Mouse (Mus musculus): ENCODE measurements around the gene 0610037L13Rik. TPM values are rescaled to one million over a fixed set of nuclear protein-coding genes. Genes with fewer than 3 reads are reported as not detected.
A peak's percentile ranks its signal among the peaks of the same experiment; 100 is the strongest.

The 0610037L13Rik gene
- polyA plus RNA-seq, 1 experiment from 2014 or later: 105 TPM

- H3K4me2 ChIP-seq (replicated peaks): peak overlapping the region; percentile 85
- H3K27ac ChIP-seq: no peak overlapping the region
- peaks cover 13% of the 10 kb centered on the region; the same call in 1 of the 2 replicates for H3K4me1 ChIP-seq
- no peak overlapping the region for H3K9ac ChIP-seq
- no peak for ATAC-seq (ENCODE audit: low FRiP score, low read depth)
- H3K9me3 ChIP-seq: no peaks in the 10 kb centered on the region
- WGBS: 54% methylated on average over 4 of the region's 4 CpGs
- H3K27me3 ChIP-seq (replicated peaks): no peaks in the 10 kb centered on the region
- H3K4me3 ChIP-seq: no peak overlapping the region
- no peaks in the 10 kb centered on the region for H3K36me3 ChIP-seq
These were observed 32.3 kb downstream of the 0610037L13Rik start for GRCm38 (mm10) chr4:107921952-107922351.

- 2% methylated on average over 35 of the region's 38 CpGs for WGBS
These were observed 33.7 kb downstream of the 0610037L13Rik start, which contains the start of gene Cpt2 for GRCm38 (mm10) chr4:107923145-107923802. Cpt2 (minus strand) TSS chr4:107923610.

GRCm38 (mm10) chr4:107923803-107924194 lies 34.2 kb downstream of the 0610037L13Rik start:
- H3K36me3 ChIP-seq: no peaks in the 10 kb centered on the region
- H3K27me3 ChIP-seq (replicated peaks): no peaks in the 10 kb centered on the region
- no peaks in the 10 kb centered on the region for H3K9me3 ChIP-seq
- no peak overlapping the region for H3K9ac ChIP-seq
- peak; percentile 42 for ATAC-seq (ENCODE audit: low FRiP score, low read depth)
- peaks cover 13% of the 10 kb centered on the region; the same call in 1 of the 2 replicates for H3K4me1 ChIP-seq
- peak overlapping the region; percentile 69 for H3K4me3 ChIP-seq
- H3K27ac ChIP-seq: no peak overlapping the region
- WGBS: 46% methylated on average over 7 of the region's 7 CpGs
- peak overlapping the region; percentile 85 for H3K4me2 ChIP-seq (replicated peaks)

More at GRCm38 (mm10) chr4:107923145-107923802, 33.7 kb downstream of the 0610037L13Rik start, which contains the start of gene Cpt2:
- Histone ChIP-seq H3K9me3 (no peaks in the 10 kb centered on the region), H3K4me3 (peak within 1 kb of the TSS; percentile 69), H3K9ac (peak within 1 kb of the TSS; percentile 74), H3K36me3 (no peaks in the 10 kb centered on the region), H3K27me3 (replicated peaks) (no peaks in the 10 kb centered on the region), H3K4me1 (peaks cover 13% of the 10 kb centered on the region; the same call in 1 of the 2 replicates), H3K4me2 (replicated peaks) (peak within 1 kb of the TSS; percentile 85), H3K27ac (no peak within 1 kb of the TSS)
- ATAC-seq (ENCODE audit: low FRiP score, low read depth): peak; percentile 93

GRCm38 (mm10) chr4:107928269-107928668 lies 38.7 kb downstream of the 0610037L13Rik start:
- H3K9me3 ChIP-seq: no peaks in the 10 kb centered on the region
- H3K27me3 ChIP-seq (replicated peaks): no peaks in the 10 kb centered on the region
- 67% methylated on average over 2 of the region's 2 CpGs for WGBS
- no peak overlapping the region for H3K27ac ChIP-seq
- H3K9ac ChIP-seq: no peak overlapping the region
- no peak for ATAC-seq (ENCODE audit: low FRiP score, low read depth)
- no peaks in the 10 kb centered on the region for H3K36me3 ChIP-seq
- no peak overlapping the region for H3K4me2 ChIP-seq (replicated peaks)
- H3K4me3 ChIP-seq: no peak overlapping the region
- no peaks in the 10 kb centered on the region for H3K4me1 ChIP-seq

GRCm38 (mm10) chr4:107928726-107929125 lies 39.1 kb downstream of the 0610037L13Rik start:
- no peaks in the 10 kb centered on the region for H3K27me3 ChIP-seq (replicated peaks)
- ATAC-seq (ENCODE audit: low FRiP score, low read depth): no peak
- H3K4me3 ChIP-seq: no peak overlapping the region
- H3K9ac ChIP-seq: no peak overlapping the region
- H3K9me3 ChIP-seq: no peaks in the 10 kb centered on the region
- H3K27ac ChIP-seq: no peak overlapping the region
- H3K4me2 ChIP-seq (replicated peaks): no peak overlapping the region
- H3K4me1 ChIP-seq: no peaks in the 10 kb centered on the region
- 91% methylated on average over 2 of the region's 2 CpGs for WGBS
- no peaks in the 10 kb centered on the region for H3K36me3 ChIP-seq

DNA sequence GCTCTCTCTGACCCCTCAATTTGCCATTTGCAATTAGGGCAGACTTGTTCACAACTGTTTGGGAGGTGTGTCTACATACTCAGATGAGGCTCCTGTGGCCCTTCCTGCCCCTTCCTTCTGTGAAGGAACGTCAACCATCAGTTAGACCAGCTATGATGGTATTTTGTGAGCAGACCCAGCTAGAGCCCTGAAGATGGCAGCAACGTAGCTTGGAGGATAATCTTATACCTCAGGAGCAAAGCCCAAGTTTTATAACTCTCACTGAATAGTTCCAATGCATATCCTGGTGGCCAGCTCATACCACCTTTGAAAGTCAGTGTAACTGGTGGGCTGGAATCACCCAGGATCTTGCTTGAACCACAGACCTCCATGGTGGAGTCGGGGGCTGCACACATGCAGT lies 41.8 kb downstream of the 0610037L13Rik start:
- Histone ChIP-seq H3K4me1 (no peaks in the 10 kb centered on the region), H3K4me3 (no peak overlapping the region), H3K4me2 (replicated peaks) (no peak overlapping the region), H3K9ac (no peak overlapping the region), H3K27ac (no peak overlapping the region), H3K27me3 (replicated peaks) (no peaks in the 10 kb centered on the region), H3K9me3 (no peaks in the 10 kb centered on the region), H3K36me3 (no peaks in the 10 kb centered on the region)
- WGBS: 77% methylated on average over 3 of the region's 3 CpGs
- no peak for ATAC-seq (ENCODE audit: low FRiP score, low read depth)

- Histone ChIP-seq H3K4me2 (replicated peaks) (no peak overlapping the region), H3K4me3 (no peak overlapping the region), H3K27ac (no peak overlapping the region), H3K9ac (no peak overlapping the region), H3K27me3 (replicated peaks) (no peaks in the 10 kb centered on the region), H3K4me1 (no peaks in the 10 kb centered on the region), H3K9me3 (no peaks in the 10 kb centered on the region), H3K36me3 (no peaks in the 10 kb centered on the region)
- ATAC-seq (ENCODE audit: low FRiP score, low read depth): no peak
- WGBS: 80% methylated on average over 8 of the region's 8 CpGs
These were observed 43.6 kb downstream of the 0610037L13Rik start for GRCm38 (mm10) chr4:107933239-107933638.

GRCm38 (mm10) chr4:107935254-107935653 lies 45.6 kb downstream of the 0610037L13Rik start:
- no peak overlapping the region for H3K4me3 ChIP-seq
- no peak for ATAC-seq (ENCODE audit: low FRiP score, low read depth)
- H3K27me3 ChIP-seq (replicated peaks): no peaks in the 10 kb centered on the region
- H3K4me1 ChIP-seq: no peaks in the 10 kb centered on the region
- H3K4me2 ChIP-seq (replicated peaks): no peak overlapping the region
- no peak overlapping the region for H3K9ac ChIP-seq
- H3K36me3 ChIP-seq: no peaks in the 10 kb centered on the region
- no peak overlapping the region for H3K27ac ChIP-seq
- H3K9me3 ChIP-seq: no peaks in the 10 kb centered on the region
- 59% methylated on average over 3 of the region's 3 CpGs for WGBS

DNA sequence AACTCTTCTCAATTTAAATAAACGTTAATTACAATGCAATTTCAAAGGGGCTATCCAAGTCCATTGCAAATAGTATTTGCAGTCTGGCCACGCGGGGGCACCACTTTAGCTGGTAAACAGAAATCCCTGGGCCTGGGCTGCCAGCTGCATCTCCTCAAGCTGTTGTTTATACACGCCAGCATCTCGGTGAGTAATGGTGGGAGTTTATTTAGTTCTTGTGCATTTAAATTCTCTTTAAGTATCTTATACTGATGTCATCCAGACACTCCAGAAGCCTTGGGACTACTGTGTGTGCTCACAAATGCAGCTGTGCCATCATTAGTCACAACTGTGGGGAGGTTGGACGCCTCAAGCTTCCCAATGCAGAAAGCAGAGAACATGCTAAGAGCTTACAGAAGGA lies 47.7 kb downstream of the 0610037L13Rik start:
- no peaks in the 10 kb centered on the region for H3K27me3 ChIP-seq (replicated peaks)
- H3K4me2 ChIP-seq (replicated peaks): no peak overlapping the region
- no peak overlapping the region for H3K27ac ChIP-seq
- H3K9me3 ChIP-seq: no peaks in the 10 kb centered on the region
- no peaks in the 10 kb centered on the region for H3K4me1 ChIP-seq
- WGBS: 32% methylated on average over 6 of the region's 6 CpGs
- H3K4me3 ChIP-seq: no peak overlapping the region
- H3K36me3 ChIP-seq: no peaks in the 10 kb centered on the region
- no peak for ATAC-seq (ENCODE audit: low FRiP score, low read depth)
- no peak overlapping the region for H3K9ac ChIP-seq

DNA sequence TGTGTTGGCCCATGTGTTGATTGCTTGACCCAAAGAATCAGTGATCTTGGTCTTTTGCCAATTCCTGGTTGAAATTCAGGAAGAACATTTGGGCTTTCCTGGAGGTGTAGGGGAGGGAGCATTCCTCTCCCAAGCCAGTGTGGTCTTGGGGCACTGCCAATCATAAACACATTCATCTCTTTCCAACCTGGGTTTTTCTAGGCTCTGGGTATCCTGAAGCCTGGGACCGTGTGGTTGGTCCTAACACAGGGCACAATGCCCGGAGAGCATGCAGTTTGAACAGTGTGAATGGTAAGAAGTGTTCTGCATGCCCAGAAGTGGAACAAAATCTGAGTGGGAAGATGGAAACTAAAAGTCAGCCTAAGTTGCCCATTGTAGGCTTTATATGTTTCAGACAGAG lies 48.5 kb downstream of the 0610037L13Rik start:
- no peaks in the 10 kb centered on the region for H3K27me3 ChIP-seq (replicated peaks)
- no peaks in the 10 kb centered on the region for H3K4me1 ChIP-seq
- H3K9ac ChIP-seq: no peak overlapping the region
- WGBS: 89% methylated on average over 2 of the region's 2 CpGs
- H3K4me2 ChIP-seq (replicated peaks): no peak overlapping the region
- H3K36me3 ChIP-seq: no peaks in the 10 kb centered on the region
- no peak overlapping the region for H3K27ac ChIP-seq
- H3K9me3 ChIP-seq: no peaks in the 10 kb centered on the region
- no peak for ATAC-seq (ENCODE audit: low FRiP score, low read depth)
- no peak overlapping the region for H3K4me3 ChIP-seq

- Histone ChIP-seq H3K4me3 (no peak overlapping the region), H3K27ac (no peak overlapping the region), H3K27me3 (replicated peaks) (no peaks in the 10 kb centered on the region), H3K4me1 (no peaks in the 10 kb centered on the region), H3K36me3 (no peaks in the 10 kb centered on the region), H3K4me2 (replicated peaks) (no peak overlapping the region), H3K9ac (no peak overlapping the region), H3K9me3 (no peaks in the 10 kb centered on the region)
- WGBS: 93% methylated on average over 7 of the region's 7 CpGs
- ATAC-seq (ENCODE audit: low FRiP score, low read depth): no peak
These were observed 53.1 kb downstream of the 0610037L13Rik start for GRCm38 (mm10) chr4:107942741-107943140.

DNA sequence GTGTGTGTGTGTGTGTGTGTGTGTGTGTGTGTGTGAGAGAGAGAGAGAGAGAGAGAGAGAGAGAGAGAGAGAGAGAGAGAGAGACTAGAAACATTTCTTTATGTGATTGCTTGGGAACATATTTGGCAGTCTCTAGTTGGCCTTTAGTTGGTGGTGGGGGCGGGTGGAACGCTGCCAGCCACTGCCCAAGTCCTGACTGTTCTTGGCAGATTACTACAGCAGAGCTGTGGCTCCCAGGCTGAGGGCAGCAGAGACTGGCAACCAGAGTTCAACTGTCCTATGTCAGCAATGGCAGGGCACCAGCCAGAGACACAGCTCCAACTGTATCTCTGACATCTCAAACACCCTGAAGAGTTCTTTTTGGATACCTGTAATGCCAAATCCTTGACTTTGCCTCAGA lies 54.5 kb downstream of the 0610037L13Rik start:
- Histone ChIP-seq H3K27me3 (replicated peaks) (no peaks in the 10 kb centered on the region), H3K36me3 (no peaks in the 10 kb centered on the region), H3K4me2 (replicated peaks) (no peak overlapping the region), H3K4me3 (no peak overlapping the region), H3K9ac (no peak overlapping the region), H3K27ac (no peak overlapping the region), H3K4me1 (no peaks in the 10 kb centered on the region), H3K9me3 (no peaks in the 10 kb centered on the region)
- ATAC-seq (ENCODE audit: low FRiP score, low read depth): no peak
- WGBS: 91% methylated on average over 2 of the region's 2 CpGs
